Mouse (Mus musculus): Measurements from ENCODE around the gene Ltbp1. TPM values are rescaled to one million over a fixed set of nuclear protein-coding genes. Genes with fewer than 3 reads are reported as not detected.

Gene Ltbp1
- polyA plus RNA-seq, 1 experiment from 2014 or later: 14.2 TPM

DNA sequence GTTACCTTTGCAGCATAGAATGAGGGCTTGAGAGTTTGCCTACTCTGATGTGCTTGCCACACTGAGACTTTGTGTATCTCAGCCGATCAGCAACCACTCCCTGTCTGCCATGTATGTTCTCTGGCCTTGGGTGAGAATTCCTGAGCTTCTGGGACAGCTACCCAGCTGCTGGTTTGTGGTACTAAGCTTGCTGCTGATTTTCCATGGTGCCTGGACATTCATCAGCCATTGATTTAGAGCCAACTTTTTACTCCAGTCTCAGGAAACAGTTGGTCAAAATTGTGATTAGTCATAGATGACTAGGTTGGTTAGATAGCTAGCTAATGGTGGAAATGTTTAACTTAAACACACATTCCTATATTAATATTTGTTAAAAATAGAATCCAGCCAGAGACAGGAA, 267.9 kb downstream of the Ltbp1 start:
- Histone ChIP-seq H3K36me3 (replicated peaks; ENCODE audit: control insufficient read depth, insufficient read depth, low read depth, low read length) (no peaks in the 10 kb centered on the region), H3K4me3 (ENCODE audit: low read depth, low read length) (no peak overlapping the region), H3K4me1 (ENCODE audit: control insufficient read depth, insufficient read depth, low read length) (no peaks in the 10 kb centered on the region), H3K9ac (replicated peaks; ENCODE audit: low read length) (no peak overlapping the region), H3K27ac (replicated peaks; ENCODE audit: low read depth, low read length) (no peak overlapping the region), H3K27me3 (ENCODE audit: control insufficient read depth, insufficient read depth, low read length) (no peaks in the 10 kb centered on the region), H3K4me2 (ENCODE audit: low read depth, low read length) (no peak overlapping the region), H3K9me3 (replicated peaks; ENCODE audit: control insufficient read depth, low read length) (no peaks in the 10 kb centered on the region)
- ATAC-seq (replicated peaks; ENCODE audit: insufficient number of reproducible peaks, low FRiP score, low TSS enrichment, low read depth) (no peak), DNase-seq (ENCODE audit: low spot score) (no peak)
- WGBS: 74% methylated on average over 1 of the region's 1 CpGs

DNA sequence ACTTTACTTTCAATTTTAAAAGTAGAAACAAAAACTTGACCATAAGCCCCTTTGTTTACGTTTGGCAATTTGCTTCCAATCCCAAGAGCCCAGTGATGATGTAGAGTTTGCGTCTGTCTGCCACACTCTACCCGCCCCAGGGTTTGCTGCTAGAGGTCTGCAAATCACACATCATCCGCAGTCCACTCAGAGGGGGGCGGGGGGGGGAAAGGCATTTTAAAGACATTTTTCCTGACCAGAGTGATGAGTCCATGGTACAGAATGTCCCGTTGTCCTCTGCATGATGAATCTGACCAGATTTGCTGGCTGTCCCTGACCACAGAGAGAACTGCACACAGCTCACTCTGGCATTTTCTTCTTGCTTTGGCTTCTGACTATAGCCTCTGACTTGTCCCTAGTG, 269.9 kb downstream of the Ltbp1 start:
- Histone ChIP-seq H3K27ac (replicated peaks; ENCODE audit: low read depth, low read length) (no peak overlapping the region), H3K4me2 (ENCODE audit: low read depth, low read length) (no peak overlapping the region)

DNA sequence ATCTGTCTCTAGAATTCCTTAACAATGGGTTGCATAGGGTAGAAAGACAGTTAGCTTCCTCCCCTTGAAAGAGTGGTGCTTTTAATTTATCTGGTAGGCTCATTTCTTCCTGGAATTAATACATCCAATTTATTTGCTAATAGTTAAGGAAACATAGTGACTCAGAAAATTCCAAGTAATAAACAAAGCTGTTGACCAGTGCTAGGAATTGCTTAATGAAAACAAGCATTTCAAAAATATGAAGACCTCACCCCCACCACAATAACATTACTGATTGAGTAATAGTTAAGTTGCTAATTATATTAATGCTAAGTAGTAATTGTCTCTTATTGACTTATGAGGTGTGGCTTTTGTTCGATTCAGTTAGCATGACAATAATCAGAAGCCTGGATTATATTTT, 272.7 kb downstream of the Ltbp1 start:
- Histone ChIP-seq H3K27ac (replicated peaks; ENCODE audit: low read depth, low read length) (no peak overlapping the region), H3K9me3 (replicated peaks; ENCODE audit: control insufficient read depth, low read length) (no peaks in the 10 kb centered on the region), H3K27me3 (ENCODE audit: control insufficient read depth, insufficient read depth, low read length) (no peaks in the 10 kb centered on the region), H3K4me3 (ENCODE audit: low read depth, low read length) (no peak overlapping the region), H3K4me1 (ENCODE audit: control insufficient read depth, insufficient read depth, low read length) (no peaks in the 10 kb centered on the region), H3K4me2 (ENCODE audit: low read depth, low read length) (no peak overlapping the region), H3K36me3 (replicated peaks; ENCODE audit: control insufficient read depth, insufficient read depth, low read depth, low read length) (no peaks in the 10 kb centered on the region), H3K9ac (replicated peaks; ENCODE audit: low read length) (no peak overlapping the region)
- ATAC-seq (replicated peaks; ENCODE audit: insufficient number of reproducible peaks, low FRiP score, low TSS enrichment, low read depth) (no peak), DNase-seq (ENCODE audit: low spot score) (no peak)
- WGBS: 96% methylated on average over 1 of the region's 1 CpGs

More for the DNA sequence above, 269.9 kb downstream of the Ltbp1 start:
- H3K4me1 ChIP-seq (ENCODE audit: control insufficient read depth, insufficient read depth, low read length): no peaks in the 10 kb centered on the region
- H3K4me3 ChIP-seq (ENCODE audit: low read depth, low read length): no peak overlapping the region
- H3K36me3 ChIP-seq (replicated peaks; ENCODE audit: control insufficient read depth, insufficient read depth, low read depth, low read length): no peaks in the 10 kb centered on the region
- H3K9me3 ChIP-seq (replicated peaks; ENCODE audit: control insufficient read depth, low read length): no peaks in the 10 kb centered on the region
- WGBS: 70% methylated on average over 6 of the region's 6 CpGs
- no peaks in the 10 kb centered on the region for H3K27me3 ChIP-seq (ENCODE audit: control insufficient read depth, insufficient read depth, low read length)
- H3K9ac ChIP-seq (replicated peaks; ENCODE audit: low read length): no peak overlapping the region
- DNase-seq (ENCODE audit: low spot score): no peak
- no peak for ATAC-seq (replicated peaks; ENCODE audit: insufficient number of reproducible peaks, low FRiP score, low TSS enrichment, low read depth)

DNA sequence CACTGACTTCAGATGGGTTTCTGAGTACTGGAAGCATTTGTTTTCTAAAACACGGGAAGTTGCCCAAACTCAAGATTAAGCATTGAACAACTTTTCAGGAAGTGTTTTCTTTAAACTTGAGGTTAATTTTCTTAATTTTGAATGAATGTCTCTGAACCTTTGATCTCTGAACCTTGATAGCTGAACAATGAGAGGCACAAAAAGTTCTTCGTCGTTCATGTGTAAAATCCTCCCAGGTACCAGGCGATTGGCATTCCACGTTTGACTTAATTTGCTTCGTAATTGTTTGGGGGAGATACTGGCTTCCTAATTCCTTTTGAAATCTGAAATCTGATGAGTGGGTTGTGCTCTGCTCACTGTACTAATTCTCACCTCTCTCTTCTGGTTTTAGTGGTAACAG, 273.2 kb downstream of the Ltbp1 start:
- H3K4me1 ChIP-seq (ENCODE audit: control insufficient read depth, insufficient read depth, low read length): no peaks in the 10 kb centered on the region
- H3K9ac ChIP-seq (replicated peaks; ENCODE audit: low read length): no peak overlapping the region
- H3K27ac ChIP-seq (replicated peaks; ENCODE audit: low read depth, low read length): no peak overlapping the region
- no peak overlapping the region for H3K4me3 ChIP-seq (ENCODE audit: low read depth, low read length)
- DNase-seq (ENCODE audit: low spot score) (no peak), ATAC-seq (replicated peaks; ENCODE audit: insufficient number of reproducible peaks, low FRiP score, low TSS enrichment, low read depth) (no peak)
- no peaks in the 10 kb centered on the region for H3K36me3 ChIP-seq (replicated peaks; ENCODE audit: control insufficient read depth, insufficient read depth, low read depth, low read length)
- no peak overlapping the region for H3K4me2 ChIP-seq (ENCODE audit: low read depth, low read length)
- WGBS: 60% methylated on average over 6 of the region's 6 CpGs
- no peaks in the 10 kb centered on the region for H3K27me3 ChIP-seq (ENCODE audit: control insufficient read depth, insufficient read depth, low read length)
- H3K9me3 ChIP-seq (replicated peaks; ENCODE audit: control insufficient read depth, low read length): no peaks in the 10 kb centered on the region

DNA sequence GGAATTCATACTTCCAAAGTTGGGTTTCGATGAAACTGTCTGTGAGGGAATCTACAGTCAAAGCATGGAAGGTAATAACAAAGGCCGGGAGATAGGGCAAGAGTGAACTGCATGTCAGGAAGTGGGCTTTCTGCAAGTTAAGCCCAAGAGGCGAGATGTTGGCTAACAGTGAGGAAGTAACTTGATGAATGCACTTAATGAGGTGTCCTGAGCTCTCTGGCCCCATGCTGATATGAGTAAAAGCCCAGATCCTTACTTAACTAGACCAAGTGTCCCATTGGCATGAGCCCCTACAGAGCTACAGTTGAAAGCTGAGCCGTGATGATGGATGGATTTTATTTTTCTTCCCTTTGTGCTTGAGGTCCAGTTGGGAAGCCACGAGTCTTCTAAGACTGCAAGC, 276.0 kb downstream of the Ltbp1 start:
- H3K4me1 ChIP-seq (ENCODE audit: control insufficient read depth, insufficient read depth, low read length): no peaks in the 10 kb centered on the region
- H3K4me3 ChIP-seq (ENCODE audit: low read depth, low read length): no peak overlapping the region
- DNase-seq (ENCODE audit: low spot score) (no peak), ATAC-seq (replicated peaks; ENCODE audit: insufficient number of reproducible peaks, low FRiP score, low TSS enrichment, low read depth) (no peak)
- 74% methylated on average over 5 of the region's 5 CpGs for WGBS
- no peaks in the 10 kb centered on the region for H3K9me3 ChIP-seq (replicated peaks; ENCODE audit: control insufficient read depth, low read length)
- no peak overlapping the region for H3K9ac ChIP-seq (replicated peaks; ENCODE audit: low read length)
- H3K27ac ChIP-seq (replicated peaks; ENCODE audit: low read depth, low read length): no peak overlapping the region
- H3K36me3 ChIP-seq (replicated peaks; ENCODE audit: control insufficient read depth, insufficient read depth, low read depth, low read length): no peaks in the 10 kb centered on the region
- H3K4me2 ChIP-seq (ENCODE audit: low read depth, low read length): no peak overlapping the region
- H3K27me3 ChIP-seq (ENCODE audit: control insufficient read depth, insufficient read depth, low read length): no peaks in the 10 kb centered on the region

DNA sequence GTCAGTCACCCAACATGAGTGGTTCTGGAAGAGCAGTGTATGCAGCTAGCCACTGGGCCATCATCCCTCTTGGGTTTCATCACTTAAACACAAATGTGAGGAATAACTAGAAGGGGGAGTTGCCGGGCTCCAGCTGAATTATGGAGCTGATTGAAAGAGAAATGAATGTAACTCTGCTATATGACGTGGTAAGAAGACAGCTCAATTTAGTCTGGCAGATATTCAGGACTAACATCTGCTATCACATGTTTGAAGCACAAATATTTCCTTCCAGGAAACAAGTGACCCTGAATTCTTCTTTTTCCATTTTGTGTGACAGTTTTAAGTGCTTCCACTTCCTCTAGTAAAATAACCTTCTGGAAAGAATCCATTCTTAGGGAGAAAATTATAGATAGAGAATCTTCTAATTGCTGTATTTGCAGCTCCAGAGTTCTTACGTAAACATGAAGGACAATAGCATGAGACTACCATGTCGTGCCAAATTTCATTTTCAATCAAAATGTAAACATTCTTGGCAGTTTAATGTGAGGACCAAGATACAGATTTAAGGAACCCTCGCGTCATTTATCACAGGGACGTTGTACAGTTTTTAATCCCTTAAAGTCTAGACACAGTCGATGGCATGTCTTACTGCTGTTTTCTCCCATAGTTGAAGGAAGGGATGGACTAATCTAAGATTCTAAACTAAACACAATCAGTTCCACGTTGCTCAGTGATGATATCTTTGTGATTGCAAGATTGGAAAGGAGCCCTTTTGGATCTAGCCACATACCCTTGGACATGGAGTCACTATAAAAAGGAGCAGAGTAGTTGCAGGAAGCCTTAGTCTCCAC, 279.7 kb downstream of the Ltbp1 start:
- H3K36me3 ChIP-seq (replicated peaks; ENCODE audit: control insufficient read depth, insufficient read depth, low read depth, low read length): no peaks in the 10 kb centered on the region
- H3K4me3 ChIP-seq (ENCODE audit: low read depth, low read length): no peak overlapping the region
- no peaks in the 10 kb centered on the region for H3K27me3 ChIP-seq (ENCODE audit: control insufficient read depth, insufficient read depth, low read length)
- ATAC-seq (replicated peaks; ENCODE audit: insufficient number of reproducible peaks, low FRiP score, low TSS enrichment, low read depth): no peak
- no peaks in the 10 kb centered on the region for H3K4me1 ChIP-seq (ENCODE audit: control insufficient read depth, insufficient read depth, low read length)
- no peak overlapping the region for H3K4me2 ChIP-seq (ENCODE audit: low read depth, low read length)
- no peaks in the 10 kb centered on the region for H3K9me3 ChIP-seq (replicated peaks; ENCODE audit: control insufficient read depth, low read length)
- 89% methylated on average over 9 of the region's 9 CpGs for WGBS
- DNase-seq (ENCODE audit: low spot score): no peak
- no peak overlapping the region for H3K9ac ChIP-seq (replicated peaks; ENCODE audit: low read length)
- no peak overlapping the region for H3K27ac ChIP-seq (replicated peaks; ENCODE audit: low read depth, low read length)

DNA sequence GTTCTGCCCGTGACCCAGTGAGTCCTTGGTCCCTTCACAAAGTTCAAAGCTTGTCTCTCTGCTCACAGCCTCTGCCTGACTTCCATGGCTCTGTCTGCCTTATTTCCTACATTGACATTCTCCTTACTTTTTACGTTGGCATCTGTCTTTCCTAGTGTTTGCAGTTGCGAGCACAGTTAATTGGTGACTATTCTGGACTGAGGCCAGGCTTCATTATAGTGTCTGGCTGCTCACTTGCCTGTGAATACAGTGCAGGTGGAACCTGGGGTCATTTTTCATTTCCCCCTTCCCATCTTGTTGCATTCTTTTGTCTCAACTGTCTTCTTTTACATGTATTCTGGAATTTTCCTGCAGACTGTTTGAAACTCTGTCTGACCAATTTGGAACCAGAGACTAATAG, 287.6 kb downstream of the Ltbp1 start:
- DNase-seq (ENCODE audit: low spot score) (no peak), ATAC-seq (replicated peaks; ENCODE audit: insufficient number of reproducible peaks, low FRiP score, low TSS enrichment, low read depth) (no peak)
- Histone ChIP-seq H3K27ac (replicated peaks; ENCODE audit: low read depth, low read length) (no peak overlapping the region), H3K27me3 (ENCODE audit: control insufficient read depth, insufficient read depth, low read length) (no peaks in the 10 kb centered on the region), H3K4me2 (ENCODE audit: low read depth, low read length) (no peak overlapping the region), H3K4me3 (ENCODE audit: low read depth, low read length) (no peak overlapping the region), H3K4me1 (ENCODE audit: control insufficient read depth, insufficient read depth, low read length) (no peaks in the 10 kb centered on the region), H3K9me3 (replicated peaks; ENCODE audit: control insufficient read depth, low read length) (no peaks in the 10 kb centered on the region), H3K9ac (replicated peaks; ENCODE audit: low read length) (no peak overlapping the region), H3K36me3 (replicated peaks; ENCODE audit: control insufficient read depth, insufficient read depth, low read depth, low read length) (no peaks in the 10 kb centered on the region)
- WGBS: 85% methylated on average over 3 of the region's 3 CpGs

DNA sequence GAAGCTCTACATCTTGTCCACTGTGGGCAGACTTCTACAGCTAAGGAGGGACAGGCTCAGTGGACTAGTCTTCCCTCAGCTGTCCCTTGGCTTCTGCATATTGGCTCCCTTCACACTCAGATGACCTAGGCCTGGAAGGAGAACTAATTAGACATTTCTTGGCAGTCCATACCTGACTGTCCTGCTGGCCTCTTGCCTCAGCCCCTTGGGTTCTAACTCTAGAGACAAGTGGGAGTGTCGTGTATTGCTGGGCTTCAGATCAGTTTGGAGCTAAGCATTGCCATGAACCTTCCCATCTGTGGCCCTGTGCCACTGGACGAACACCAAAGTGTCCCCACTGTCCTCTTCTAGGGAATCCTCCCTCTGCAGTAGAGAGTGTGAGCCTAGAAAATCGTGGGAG, 288.4 kb downstream of the Ltbp1 start:
- WGBS: 74% methylated on average over 3 of the region's 3 CpGs
- H3K36me3 ChIP-seq (replicated peaks; ENCODE audit: control insufficient read depth, insufficient read depth, low read depth, low read length): no peaks in the 10 kb centered on the region
- H3K9me3 ChIP-seq (replicated peaks; ENCODE audit: control insufficient read depth, low read length): no peaks in the 10 kb centered on the region
- DNase-seq (ENCODE audit: low spot score) (no peak), ATAC-seq (replicated peaks; ENCODE audit: insufficient number of reproducible peaks, low FRiP score, low TSS enrichment, low read depth) (no peak)
- H3K4me2 ChIP-seq (ENCODE audit: low read depth, low read length): no peak overlapping the region
- no peak overlapping the region for H3K4me3 ChIP-seq (ENCODE audit: low read depth, low read length)
- H3K9ac ChIP-seq (replicated peaks; ENCODE audit: low read length): no peak overlapping the region
- no peak overlapping the region for H3K27ac ChIP-seq (replicated peaks; ENCODE audit: low read depth, low read length)
- H3K27me3 ChIP-seq (ENCODE audit: control insufficient read depth, insufficient read depth, low read length): no peaks in the 10 kb centered on the region
- H3K4me1 ChIP-seq (ENCODE audit: control insufficient read depth, insufficient read depth, low read length): no peaks in the 10 kb centered on the region

Measured in embryonic facial prominence, embryonic 11.5 days (tissue).